Mouse (Mus musculus): ENCODE measurements around the gene Kalrn.

Gene Kalrn

DNA sequence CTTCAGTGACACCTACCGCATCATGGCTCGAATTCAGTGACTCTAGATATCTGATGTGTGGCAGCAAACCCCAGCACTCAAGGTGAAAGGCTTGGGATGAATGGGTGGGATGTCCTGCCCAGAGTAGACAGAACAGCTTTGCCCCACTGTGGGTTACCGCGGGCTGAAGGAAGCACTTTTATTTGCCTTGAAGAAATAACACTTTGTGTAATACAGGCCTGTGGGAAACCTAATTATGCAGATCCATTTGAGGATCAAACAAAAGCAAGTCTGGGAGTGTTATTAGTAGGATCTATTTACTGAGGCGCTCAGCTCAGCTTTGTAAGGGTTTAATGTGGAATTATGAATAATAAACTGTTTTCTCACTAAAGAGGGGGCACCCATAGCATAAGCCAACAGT is 406.3 kb downstream of the Kalrn start:
- DNase-seq = no peak

- DNase-seq = no peak
Observed at GRCm38 (mm10) chr16:34163086-34163485, 410.2 kb downstream of the Kalrn start.

GRCm38 (mm10) chr16:34159576-34159975 is 413.8 kb downstream of the Kalrn start:
- peak; percentile 80 to 83 for DNase-seq

GRCm38 (mm10) chr16:34157386-34158135 is 415.8 kb downstream of the Kalrn start:
- DNase-seq = peak; percentile 51 to 53

DNA sequence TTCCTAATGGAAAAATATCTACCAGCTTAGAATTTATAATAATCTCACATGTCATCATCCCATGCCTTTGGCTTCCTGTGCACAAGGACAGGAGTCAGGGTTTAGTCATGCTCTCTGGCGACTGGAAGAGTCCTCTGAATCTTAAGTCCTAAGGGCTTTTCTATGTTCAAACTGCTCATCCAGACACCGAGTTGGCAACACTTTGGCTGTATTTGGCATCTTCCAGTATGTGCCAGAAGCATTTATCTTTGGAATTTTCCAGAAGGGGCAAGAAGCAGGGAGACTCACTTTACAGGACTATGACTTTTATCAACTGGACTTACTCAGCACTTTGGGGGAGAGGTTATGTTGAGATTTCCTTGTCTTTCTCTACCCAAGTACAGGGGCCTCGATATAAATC is 417.6 kb downstream of the Kalrn start:
- no peak for DNase-seq

- DNase-seq = no peak
Observed at GRCm38 (mm10) chr16:34154903-34155302, 418.4 kb downstream of the Kalrn start.

- DNase-seq = no peak
Observed at GRCm38 (mm10) chr16:34151528-34152071, 421.7 kb downstream of the Kalrn start.

DNA sequence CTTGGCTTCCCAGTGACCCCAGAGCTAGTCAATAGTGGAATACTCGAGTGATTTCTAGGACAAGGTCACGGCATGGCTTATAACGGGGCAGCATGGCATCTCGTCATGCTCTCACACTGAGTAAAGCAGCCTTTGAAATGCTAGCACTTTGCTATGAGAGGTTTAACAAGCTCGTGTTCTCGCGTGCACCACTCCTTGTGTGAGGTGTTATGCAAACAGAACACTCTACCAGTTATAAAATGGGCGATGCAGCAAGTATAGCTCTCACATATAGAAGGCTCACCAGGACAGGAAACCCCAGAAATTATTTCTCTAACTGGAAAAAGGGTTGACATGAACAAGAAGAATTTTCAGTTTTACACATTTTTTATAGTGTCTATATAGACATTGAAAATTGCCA is 431.7 kb downstream of the Kalrn start:
- DNase-seq = no peak

GRCm38 (mm10) chr16:34135074-34135473 is 438.3 kb downstream of the Kalrn start:
- DNase-seq = no peak

- no peak for DNase-seq
Observed at GRCm38 (mm10) chr16:34134628-34135027, 438.7 kb downstream of the Kalrn start.

DNA sequence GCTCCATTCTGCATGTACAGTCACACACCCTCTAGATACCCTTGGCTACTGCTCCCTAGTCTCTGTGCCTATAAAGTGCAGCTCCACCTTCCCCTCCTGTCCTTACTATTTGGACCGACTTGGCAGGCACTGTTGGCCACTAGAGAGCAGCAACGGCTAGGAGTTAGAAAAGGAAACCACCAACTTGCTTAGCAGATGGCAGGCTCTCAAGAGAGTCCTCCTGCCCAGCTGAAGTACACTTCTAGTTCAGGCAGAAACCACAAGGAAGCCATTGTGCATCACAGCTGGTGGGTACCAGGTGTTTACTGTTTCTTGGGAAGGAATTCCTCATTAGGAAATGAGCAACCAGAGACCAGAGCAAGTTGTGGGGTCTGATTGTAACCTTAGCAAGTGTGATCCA is 447.7 kb downstream of the Kalrn start:
- DNase-seq = peak; percentile 46 to 79

DNA sequence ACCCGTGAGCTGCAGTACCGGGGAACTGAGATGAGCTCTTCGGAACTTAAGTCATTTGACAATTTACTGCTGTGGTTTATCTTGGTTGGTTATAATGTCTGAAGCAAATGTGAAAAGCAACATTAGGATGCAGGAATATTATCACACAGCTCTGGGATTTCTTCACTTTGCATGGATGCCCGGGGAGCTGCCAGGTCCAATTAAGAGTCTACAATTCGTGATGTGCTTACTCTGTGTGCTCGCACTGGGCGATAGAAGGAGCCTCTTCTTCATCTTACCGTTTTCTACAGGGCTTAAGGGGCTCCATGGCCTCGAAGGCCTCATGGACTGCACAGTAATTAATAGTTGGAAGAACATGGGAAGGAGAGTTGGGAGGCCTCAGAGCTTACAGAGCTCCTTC is 450.8 kb downstream of the Kalrn start:
- DNase-seq = no peak

- no peak for DNase-seq
Observed at GRCm38 (mm10) chr16:34121288-34121687, 452.0 kb downstream of the Kalrn start.

DNA sequence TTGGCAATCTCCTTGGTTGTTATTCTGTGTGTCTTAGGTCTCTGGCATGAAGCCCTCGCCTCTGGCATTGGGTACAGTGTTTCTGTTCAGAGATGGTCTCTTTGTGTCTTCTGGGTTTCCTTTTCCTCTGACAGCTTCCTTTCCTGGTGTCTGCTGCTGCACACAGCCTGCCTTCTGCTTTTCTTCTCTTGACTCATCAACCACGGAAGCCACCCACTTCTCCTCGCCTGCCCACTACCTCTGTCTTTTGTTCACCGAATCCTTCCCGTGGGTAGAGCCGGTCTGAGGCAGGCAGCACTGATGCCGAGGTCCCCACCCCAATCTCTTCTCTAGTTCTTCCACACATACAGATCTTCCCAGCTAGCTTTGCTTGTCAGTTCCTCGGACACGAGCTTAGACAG is 452.5 kb downstream of the Kalrn start:
- DNase-seq = no peak

- no peak for DNase-seq
Observed at GRCm38 (mm10) chr16:34119844-34120243, 453.5 kb downstream of the Kalrn start.

- DNase-seq = peak in 1 of 2 experiments; percentile 29
Observed at GRCm38 (mm10) chr16:34119370-34119769, 454.0 kb downstream of the Kalrn start.

GRCm38 (mm10) chr16:34114665-34115064 is 458.7 kb downstream of the Kalrn start:
- peak; percentile 49 to 70 for DNase-seq

DNA sequence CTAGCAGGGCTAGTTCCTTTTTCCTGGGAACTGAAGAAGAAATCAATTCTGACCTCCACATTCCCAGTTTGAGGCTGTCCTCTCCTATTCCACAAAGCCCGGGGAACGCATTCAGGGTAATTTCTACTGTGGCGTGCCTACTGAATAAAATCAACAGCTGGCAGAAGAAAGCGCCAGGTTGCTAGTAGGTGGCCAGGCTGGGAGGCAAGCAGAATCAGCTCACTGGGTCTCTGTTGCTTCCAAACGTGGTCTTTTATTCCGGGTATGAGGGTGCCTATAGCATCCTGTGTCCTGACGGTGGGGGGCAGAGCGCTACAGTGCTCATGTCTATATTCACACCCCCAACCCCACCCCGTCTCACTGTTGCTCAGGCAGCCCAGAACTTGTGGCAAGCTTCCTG is 460.2 kb downstream of the Kalrn start:
- DNase-seq = no peak

DNA sequence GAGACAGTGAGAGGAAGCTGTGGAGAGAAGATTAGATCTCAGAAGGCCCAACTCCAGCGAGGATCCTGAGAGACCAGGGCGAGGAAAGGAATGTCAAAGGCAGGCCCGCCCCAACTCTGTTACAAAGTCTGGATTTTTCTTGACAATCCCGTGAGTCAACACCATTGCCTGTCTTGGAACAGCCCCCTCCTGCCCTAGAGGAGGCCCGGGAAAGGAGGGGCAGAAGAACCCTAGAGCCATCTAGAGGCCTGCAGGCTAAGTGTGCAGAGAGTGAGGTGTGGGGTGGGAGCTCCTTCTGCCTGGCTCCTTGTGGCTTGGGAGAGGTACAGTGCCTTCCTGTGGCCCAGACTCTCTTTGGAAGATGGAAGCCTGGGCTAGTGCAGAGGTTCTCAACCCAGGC is 460.8 kb downstream of the Kalrn start:
- no peak for DNase-seq

DNA sequence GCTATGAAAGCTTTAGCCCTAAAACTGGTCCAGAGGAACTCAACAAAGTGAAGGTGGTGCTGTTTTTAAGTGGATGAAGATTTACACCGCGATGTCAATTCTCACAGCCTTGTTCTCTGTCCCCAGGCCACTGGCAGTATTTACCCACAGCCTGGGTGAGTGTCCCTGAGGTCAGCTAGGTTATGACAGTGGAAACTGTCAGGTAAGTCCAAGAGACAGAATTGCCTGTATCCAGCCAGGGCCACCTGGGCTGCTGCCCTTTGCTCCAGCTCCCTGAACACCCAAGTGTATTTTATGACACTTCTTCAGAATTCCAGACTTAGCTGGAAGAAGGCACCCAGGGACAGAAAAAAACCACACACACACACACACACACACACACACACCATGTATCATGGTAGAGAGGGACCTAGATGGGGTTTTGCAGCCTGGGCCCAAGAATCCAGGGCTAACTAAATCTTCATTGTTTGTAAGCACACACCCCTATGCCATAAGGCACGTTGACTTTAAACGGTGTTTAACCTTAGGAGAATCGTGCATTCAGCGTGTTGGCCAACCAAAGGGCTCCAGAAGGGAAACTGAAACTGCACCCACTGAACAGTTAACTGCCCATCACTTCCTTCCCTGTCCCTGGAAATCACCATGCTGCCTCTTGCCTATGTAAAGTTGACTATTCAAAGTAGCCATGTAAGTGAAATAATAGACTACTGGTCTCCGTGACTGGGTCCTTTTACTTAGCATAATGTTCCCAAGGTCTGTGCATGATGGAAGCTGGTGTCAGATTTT is 462.3 kb downstream of the Kalrn start:
- no peak for DNase-seq

DNA sequence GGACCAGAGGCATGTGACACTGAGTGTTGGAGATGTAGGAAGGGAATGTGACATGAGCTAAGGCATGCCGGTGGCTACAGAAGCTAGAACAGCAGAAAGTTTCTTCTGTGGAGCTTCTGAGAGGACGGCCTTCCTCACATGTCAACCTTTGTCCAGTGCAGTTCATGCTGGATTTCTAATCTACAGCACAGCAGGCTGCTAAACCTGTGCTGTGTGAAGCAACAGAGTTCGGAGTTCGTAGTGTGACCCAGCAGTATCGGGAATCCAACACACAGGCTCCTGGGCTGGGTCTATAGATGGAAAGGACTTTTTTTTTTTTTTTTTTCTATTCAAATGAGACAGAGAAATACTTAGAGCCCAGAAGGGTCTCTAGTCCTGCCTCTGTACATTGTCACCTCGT is 468.9 kb downstream of the Kalrn start:
- no peak for DNase-seq

- no peak for DNase-seq
Observed at GRCm38 (mm10) chr16:34102742-34103141, 470.6 kb downstream of the Kalrn start.

DNA sequence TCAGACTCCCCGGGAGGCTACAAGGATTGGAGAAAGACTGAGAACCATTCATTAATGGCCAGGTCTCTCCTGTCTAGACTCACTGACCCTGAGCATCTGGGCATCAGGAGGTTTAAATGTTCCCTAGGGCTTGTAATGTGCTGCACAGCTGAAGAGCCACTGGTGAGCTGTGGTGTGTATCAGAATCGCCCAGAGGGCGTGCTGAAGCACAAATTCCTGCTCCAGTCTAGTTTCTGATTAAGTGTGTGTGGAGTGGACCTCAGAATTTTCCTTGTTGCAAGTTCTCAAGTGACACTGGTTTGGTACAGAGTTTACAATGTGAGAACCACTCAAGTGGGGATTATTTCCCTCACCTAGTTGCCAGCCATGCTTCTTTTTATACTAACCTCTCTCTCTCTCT is 473.5 kb downstream of the Kalrn start:
- no peak for DNase-seq

DNA sequence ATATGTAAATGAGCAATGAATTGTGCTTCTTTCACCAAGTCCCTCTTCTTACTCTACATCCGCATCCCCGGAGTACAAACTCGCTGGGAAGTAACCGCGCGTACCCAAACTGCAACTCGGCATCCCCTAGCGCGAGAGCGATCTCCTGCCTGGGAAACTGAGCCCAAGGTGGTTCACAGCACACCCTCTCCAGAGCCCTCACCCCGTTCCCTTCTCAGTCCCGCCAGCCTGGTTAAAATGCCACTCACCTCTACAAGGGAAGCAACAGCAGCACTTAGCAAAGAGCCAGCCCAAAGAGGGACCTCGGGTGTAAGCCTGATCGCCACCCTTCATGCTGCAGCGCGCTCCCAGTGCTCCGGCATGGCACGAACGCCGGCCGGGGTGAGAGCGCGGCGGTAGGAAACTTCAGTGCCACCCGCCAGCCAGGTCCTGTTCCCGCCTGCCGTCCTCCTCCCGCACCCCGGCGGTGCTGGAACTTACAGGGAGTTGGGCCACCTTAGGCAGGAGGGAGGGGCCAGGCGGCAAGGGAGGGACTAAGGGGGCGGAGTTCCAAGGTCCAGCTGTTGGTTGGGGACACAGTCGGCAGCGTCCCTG is 477.7 kb downstream of the Kalrn start:
- DNase-seq = peak; percentile 85 to 86
